Mouse (Mus musculus) frontal cortex, adult (tissue): ENCODE data around the gene Htatsf1.

Experiments used
- ATAC-seq: cut with Nextera tagmentation; 2 replicates; pipeline ENCODE4 v1.9.2; 2017; ENCODE audit warnings: mild to moderate bottlenecking, moderate library complexity, mixed read lengths; ENCODE audit not compliant: low TSS enrichment

Gene Htatsf1

DNA sequence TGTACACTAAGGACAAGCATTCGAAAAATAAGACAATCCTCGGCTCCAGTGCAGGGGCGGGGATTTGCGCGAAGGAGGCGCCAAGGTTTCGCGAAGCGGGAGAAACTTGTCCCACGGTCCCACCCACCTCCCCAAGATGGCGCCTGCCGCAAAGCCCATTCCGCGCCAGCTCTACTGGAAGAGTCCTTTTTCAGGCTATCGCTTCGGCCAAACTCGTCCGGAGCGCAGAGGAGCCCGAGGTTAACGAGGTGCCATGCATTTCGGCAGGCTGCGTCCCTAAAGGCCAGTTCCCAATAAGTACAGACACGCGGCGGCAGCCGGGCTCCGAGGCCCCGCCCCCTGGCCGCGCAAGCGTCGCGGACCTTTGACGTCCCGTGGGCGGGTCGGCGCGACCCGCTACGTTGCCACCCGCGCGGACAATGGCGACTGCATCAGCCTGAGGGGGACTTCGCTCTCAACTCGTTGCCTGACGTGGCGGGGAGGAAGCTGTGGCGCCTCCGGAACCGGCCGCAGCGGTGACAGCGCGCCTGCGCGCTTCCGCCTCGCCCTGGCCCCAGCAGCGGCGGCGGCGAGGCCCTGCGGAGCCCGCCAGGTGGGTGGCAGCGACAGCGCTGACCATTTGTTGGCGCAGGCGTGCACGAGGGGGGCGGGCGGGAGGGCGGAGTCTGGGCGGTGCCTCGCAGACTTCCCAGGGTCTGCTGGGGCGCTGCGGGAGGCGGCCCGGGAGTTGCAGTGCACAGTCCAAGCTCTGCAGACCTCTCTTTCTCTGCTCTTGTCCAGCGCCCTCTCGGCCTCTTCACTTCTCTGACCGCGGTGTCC is at the start of gene Htatsf1:
Gene Htatsf1 (plus strand): TSS at position 410 of the 819 bp plus-strand sequence.
- peak; percentile 94 for ATAC-seq

DNA sequence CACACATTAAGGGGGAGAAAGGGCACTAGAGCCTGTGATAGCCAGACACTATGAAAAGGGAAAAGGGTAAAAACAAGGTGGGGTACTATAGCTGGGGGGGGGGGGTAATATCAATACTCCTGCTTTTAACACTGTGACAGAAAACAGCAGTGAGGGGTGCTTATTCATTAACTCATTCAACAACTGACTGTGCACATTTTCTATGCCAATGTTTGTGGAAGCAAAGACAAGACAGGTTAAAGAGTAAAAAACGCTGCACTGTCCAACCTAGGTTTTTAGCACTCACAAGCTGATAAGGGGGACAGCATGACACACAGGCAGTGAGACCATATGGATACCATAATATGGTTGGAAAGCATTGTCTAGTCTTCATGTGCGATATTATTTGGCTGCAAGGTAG is 40.5 kb upstream of the Htatsf1 start:
- no peak for ATAC-seq

DNA sequence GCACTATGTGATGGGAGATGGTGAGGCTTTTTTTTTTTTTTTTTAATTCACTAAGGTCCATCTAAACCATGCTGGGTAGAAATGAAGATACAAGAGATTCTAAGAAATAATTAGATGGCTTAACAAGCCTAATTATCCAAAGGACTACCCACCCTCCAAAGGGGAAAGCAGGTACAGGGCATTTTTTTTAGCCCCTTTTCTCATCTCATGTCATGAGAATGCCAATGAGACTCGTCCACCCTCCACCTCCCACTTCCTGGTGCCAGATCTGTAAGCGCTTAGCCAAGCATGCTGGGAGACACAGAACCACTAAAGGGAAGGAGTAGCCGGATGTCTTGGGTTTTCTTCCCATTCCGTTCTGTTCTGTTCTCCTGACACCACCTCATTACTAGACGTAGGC is 10.6 kb upstream of the Htatsf1 start, which contains the start of gene Brs3:
Gene Brs3 (plus strand): TSS at position 301 of the 400 bp plus-strand sequence.
- ATAC-seq = no peak

DNA sequence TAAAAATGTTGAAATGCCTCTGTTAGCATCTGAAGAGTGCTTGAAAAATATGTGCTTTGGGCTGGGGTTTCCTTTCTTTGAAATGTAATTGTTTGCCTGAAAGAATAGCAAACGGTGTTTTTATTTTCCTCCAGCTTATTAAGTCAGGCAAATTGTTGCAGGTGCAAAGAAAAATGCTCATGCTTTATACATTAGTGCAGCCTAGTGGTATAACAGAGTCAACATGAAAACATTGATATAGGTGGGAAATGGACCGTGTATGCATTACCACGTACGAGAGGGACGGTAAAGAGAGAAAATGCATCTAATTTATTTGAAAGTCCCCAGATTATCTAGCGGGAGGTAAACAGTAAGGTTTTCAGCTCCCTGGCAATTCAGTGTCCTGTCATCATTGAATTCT is 9.5 kb upstream of the Htatsf1 start:
- no peak for ATAC-seq

DNA sequence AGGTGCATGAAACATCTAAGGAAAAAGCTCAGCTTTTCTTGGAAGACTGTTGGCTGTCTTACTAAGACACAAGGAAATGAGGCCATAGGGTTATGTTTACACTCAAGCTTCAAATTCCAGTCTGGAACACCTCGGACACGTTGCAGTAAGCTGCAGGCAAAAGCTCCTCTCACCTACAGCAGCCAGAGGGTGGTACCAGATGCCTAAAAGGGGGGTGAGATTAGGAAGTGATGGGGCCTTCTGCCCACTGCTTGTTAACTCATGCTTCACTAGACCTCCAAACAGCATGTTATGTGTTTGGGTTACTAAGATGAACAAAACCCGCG is 572 bp upstream of the Htatsf1 start:
- peak; percentile 80 for ATAC-seq

DNA sequence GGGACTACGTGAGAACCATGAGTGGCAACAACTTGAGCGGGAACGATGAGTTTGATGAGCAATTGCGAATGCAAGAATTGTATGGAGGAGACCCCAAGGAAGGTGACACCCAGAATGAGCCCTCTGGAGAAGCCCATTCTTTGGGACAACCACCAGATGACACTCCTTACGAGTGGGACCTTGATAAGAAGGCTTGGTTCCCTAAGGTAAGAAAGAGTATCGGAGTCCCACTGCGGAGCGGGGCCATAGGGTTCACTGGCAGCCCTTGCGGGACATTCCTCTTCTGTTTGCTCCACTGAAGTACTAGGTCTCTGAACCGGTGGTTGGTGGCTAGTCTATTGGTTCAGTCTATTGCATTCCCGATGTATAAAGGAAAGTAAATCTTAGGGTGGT is 606 bp downstream of the Htatsf1 start:
- 0 out of 2 replicates have a peak, but pooled peaks have one; percentile 1 for ATAC-seq

DNA sequence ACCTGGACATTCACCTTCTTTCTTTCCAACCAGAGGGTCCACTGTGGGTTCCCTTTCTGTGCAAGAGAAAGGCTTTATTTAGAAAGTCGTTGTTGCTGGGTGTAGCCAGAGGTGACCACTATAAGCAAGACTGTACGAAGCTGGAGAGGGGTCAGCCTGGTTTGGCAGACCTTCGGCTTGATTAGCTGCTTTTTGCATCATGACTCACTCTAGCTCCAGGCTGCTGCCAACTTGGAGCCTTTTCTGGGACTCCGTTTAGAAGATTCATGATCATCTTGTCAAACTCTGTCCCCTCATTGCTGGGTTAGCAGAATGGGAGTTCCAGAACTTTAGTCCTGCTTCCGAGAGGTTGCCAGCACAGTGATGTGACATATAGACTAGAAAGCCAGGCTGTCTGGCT is 28.1 kb downstream of the Htatsf1 start:
- ATAC-seq = no peak

DNA sequence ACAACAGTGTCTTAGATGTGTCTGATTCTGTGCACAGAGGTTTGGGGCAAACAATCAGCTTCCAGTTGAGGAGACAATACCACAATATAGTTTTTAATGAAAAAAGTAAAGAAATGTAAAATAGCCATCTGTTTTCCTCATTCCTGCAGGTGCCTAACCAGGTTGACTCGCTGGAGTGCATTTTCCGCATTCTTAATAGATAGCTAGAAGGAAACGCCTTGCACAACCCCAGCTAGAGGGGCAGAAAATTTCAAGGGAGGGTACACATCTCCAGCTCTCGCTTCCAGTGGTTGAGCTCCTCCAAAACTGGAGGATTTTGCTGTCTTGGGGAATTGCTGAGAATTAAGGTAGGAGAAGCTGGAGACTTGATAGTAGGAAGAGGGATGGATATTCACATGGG is 34.4 kb downstream of the Htatsf1 start, which contains the start of gene Vgll1:
Gene Vgll1 (plus strand): TSS at position 301 of the 400 bp plus-strand sequence.
- ATAC-seq = no peak

DNA sequence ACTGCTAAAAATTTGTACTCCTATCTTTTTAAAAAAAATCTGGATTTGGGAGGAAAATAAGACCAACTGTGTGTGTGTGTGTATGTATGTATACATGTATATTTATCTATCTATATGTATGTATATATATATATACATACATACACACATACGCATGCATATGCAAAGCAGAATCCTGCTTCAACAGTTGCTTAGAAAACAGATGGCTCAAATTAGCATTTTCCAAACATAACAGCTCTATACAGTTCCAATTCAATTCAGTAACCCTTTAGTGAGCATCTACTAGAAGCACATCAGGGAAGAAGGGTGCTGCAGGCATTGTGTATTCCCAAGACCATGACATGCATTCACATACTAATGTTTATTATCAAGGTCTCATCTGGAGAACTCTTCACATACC is 50.0 kb downstream of the Htatsf1 start:
- no peak for ATAC-seq

DNA sequence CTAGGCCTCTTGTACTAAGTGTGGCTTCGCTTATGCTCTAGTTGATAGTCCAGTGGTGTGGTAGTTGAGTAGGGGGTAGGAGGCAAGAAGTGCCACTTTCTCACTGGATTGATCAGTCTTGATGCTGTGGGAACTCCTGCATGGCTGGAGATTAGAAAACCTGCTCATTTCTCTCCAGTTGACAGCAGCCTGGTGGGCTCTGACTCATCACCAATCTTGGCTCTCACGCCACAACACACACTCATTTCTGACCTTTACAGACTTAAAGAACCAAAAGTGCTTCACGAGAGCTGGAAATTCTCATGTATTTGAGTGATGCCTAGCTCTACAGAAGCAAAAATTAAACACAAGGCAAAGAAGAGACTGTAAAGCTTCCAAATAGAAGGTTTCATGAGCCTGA is 53.6 kb downstream of the Htatsf1 start:
- ATAC-seq = no peak
